Mouse (Mus musculus): ENCODE measurements around the gene Rad50.

Gene Rad50

DNA sequence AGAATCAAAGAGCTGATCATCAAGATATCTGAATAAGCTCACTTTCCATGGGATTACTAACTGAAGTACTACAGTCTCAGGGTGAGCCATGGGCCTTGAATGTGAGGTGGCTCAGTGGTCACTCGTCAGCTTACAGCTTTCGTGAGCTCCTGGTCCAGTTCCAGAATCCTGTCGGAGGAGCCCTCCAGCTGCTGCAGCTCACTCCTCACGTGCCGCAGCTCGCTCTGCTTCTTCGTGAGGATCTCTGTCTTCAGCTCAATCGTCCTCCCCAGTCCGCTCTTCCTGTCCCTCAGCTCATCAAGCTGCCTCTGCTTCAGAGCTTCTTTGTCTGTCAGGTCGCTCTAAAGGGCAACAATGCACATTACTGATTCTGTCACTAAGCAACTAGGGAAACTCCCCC lies 15.1 kb downstream of the Rad50 start:
- peak in 1 of 2 experiments; percentile 14 for DNase-seq

DNA sequence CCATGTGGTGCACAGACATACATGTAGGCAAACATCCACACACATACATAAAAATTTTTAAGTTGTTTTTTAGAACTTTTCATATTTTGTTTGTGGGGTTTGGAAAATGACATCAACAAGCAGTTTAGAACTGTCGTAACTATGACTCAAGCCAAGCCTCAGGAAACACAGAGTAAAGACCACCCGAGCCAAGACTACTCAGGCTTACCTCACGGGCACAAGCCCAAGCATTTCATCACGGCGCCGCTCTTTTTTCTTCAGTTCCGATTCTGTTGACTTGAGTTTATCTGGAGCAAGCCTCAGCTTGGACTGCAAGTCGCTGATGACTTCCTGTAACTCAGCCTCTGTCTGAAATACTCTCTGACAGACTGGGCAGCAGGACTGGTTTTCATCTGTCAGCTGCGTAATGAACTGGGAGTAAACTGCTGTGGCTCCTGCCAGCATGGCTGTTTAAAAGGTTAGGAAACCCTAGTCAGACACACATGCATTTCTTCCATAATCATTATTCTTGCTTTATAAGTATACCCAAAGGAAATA lies 24.1 kb downstream of the Rad50 start:
- no peak for DNase-seq

DNA sequence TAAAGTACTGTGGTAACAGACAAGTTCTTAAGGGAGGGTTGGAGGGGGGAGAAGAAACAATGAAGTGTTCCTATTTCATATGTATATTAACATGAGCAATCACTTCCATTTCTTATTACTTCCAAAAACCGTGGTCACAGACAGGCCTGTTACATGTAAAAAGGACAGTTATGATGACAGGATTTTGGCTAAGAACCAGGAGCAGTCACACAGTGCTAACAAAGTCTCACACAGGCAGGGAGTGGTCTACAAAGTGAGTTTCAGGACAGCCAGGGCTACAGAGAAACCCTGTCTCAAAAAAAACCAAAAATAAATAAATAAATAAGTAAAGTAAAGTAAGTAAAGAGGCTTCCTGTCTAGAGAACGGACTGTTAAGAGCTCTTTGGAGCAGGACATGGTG lies 24.9 kb downstream of the Rad50 start:
- DNase-seq = no peak

GRCm38 (mm10) chr11:53681686-53682085 lies 25.4 kb downstream of the Rad50 start:
- DNase-seq = no peak

- DNase-seq = no peak
These were observed 27.0 kb downstream of the Rad50 start for GRCm38 (mm10) chr11:53680141-53680540.

GRCm38 (mm10) chr11:53671414-53671813 lies 35.7 kb downstream of the Rad50 start:
- DNase-seq = no peak

- no peak for DNase-seq
These were observed 43.0 kb downstream of the Rad50 start for GRCm38 (mm10) chr11:53664091-53664490.

DNA sequence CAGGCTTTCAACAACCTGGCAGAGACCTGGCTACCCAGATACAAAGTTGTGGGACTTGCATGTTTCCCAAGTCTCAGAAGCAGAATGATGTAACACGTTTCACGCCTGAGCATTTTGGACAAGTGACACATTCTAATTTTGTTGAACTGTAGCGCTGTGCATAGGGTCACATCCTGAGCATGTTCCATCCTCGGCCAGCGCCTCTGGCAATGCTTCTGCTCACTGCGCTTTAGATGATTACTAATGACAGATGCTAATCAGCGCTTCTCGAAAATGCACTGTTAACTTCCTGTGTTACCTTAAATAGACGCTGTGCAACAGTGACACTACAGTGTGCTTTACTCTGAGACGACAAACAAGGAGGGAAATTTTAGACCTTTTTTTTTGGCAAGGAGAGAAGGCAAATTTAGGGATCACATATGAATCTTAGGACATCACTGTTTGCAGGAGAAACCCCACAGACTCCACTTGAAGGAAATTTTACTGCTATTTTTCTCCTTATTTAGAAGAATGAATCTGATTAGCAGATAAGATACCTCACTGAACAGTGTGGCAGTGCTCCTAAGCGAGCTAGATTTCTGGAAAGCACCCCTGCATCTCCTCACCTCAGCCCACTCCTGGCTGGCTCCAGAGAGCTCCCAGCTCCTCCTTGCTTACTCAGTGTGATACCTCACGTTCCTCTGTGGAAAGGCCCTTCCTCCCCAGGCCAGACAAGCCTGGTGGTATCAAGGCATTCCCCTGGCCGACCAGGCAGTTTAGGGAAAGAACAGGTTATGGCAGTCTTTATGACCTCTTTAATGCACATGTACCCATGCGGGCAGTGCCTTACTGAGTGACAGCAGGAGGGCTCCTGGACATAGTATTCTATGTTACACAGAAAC lies 44.1 kb downstream of the Rad50 start:
- DNase-seq = peak; percentile 43

DNA sequence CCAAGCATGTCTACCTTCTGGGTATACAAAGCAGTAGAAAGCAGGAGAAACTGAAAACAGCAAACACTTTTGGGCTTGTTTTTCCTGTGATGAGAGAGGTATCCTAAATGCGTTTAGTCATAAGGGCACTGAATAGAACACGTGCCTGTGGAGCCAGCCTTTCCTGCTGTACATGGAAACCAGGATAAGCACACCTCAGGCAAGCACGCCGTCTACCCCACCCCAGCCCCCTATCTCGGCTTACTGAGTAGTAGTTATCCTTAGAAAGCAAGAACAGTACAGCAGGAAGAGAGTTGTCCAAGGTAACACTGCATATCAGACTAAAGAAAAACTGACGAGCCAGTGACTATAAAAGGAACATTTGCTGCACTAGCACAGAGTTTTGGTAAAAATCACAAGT lies 49.3 kb downstream of the Rad50 start:
- no peak for DNase-seq

- no peak for DNase-seq
These were observed 49.7 kb downstream of the Rad50 start for GRCm38 (mm10) chr11:53657381-53657780.

DNA sequence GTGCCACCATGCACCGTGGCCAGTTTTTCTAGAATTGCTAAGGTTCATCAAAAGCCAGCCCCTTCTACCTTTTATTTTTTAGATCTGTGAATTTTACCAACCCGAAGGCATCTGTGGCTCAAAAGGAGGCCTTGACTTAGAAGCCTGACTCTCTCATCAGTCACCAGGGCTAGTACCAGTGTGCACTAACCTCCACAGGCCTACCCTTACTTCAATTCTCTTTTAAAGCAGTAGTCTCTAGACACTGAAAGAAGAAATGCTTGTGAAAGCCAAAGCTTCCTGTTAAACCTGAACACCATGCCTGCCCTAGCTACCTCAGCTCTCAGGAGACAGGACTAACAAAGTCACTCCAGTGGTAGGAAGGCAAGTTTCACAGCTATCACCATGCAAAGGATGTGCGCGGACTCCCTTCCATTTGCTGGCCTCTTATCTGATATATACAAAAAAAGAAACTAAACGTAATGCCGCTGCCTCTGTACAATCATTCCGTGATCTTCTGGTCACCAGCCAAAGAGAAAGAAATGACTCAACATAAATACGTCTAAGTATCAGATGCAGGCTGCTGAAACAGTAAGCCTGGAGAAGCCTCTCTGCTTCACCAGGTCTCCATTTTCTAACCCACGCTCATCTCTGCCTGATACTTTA lies 50.4 kb downstream of the Rad50 start:
- DNase-seq = no peak

DNA sequence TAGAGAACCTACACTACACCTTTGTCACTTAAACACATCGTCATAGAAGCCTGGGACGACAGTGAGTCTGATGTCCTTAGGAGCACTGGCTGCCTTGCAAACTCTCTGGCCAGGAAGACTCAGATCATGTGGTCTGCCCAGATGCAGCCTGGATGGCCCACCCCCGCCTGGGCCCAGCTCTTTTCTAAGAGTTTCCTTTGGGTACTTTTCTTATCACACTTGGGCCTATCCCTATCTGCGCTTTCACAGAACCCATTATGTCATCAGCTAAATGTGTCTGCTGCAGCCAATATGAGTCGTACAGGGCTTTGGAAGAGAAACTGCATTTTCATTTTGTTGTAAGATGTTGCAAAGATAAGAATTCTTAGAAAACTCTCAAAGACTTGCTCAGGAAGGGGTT lies 52.1 kb downstream of the Rad50 start:
- no peak for DNase-seq

GRCm38 (mm10) chr11:53652427-53652826 lies 54.7 kb downstream of the Rad50 start:
- DNase-seq = no peak

DNA sequence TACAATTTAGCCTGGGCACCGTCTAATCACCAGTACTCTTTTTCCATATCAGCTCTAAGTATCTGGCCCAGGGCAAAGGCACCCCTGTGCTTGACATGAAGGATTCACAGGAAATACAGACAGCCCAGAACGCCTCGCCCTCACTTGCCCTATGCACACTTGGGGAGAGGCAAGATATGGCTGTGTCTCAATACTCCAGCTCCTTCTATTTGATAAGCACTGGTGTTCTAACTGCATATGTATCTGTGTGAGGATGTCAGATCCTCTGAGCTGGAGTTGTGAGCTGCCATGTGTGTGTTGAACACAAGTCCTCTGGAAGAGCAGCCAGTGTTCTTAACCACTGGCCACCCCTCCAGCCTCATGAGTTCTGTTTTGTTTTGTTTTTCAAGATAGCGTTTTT lies 55.7 kb downstream of the Rad50 start:
- no peak for DNase-seq

GRCm38 (mm10) chr11:53644017-53644416 lies 63.1 kb downstream of the Rad50 start:
- DNase-seq = no peak

DNA sequence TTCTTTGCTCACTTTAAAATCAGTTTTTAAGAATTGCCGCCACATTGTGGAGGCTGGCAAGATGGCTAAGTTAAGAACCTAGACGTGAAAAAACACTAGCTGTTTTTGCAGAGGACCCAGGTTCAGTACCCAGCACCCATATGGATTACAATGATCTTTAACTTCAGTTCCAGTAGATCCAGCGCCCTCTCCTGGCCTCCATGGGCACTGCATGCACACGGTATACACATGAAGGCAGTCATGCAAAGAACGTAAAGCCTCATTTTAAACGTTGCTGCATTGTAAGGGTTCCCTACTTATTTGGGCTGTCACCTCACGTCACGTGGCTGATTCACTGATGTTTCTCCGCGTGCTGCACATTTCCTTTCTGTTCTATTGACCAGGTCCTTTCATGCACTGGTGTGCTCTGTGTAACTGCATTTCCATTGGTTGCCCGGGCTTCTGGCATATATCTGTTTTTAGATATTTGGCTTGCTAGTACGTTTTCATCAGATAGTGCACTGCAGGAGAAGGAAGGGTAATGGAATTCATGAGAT lies 64.3 kb downstream of the Rad50 start:
- DNase-seq = peak in 1 of 2 experiments; percentile 26

DNA sequence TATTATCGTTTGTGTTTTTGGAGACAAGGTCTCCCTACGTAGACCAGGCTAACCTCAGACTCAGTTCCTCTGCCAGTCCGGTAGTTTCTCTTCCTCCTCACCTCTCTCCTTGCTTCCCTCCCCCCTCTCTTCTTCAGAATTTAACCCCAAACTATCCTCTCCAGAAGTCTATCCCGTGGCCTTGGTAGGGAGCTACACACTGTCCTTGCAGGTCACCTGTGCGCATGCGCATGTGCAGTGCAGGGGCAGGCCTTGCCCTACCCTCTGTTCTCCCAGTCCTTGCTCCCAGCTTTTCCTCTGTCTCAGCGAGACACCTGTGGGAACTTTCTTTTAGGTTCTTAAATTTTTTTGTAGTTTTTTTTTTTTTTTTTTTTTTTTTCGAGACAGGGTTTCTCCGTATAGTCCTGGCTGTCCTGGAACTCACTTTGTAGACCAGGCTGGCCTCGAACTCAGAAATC lies 69.3 kb downstream of the Rad50 start:
- DNase-seq = no peak

DNA sequence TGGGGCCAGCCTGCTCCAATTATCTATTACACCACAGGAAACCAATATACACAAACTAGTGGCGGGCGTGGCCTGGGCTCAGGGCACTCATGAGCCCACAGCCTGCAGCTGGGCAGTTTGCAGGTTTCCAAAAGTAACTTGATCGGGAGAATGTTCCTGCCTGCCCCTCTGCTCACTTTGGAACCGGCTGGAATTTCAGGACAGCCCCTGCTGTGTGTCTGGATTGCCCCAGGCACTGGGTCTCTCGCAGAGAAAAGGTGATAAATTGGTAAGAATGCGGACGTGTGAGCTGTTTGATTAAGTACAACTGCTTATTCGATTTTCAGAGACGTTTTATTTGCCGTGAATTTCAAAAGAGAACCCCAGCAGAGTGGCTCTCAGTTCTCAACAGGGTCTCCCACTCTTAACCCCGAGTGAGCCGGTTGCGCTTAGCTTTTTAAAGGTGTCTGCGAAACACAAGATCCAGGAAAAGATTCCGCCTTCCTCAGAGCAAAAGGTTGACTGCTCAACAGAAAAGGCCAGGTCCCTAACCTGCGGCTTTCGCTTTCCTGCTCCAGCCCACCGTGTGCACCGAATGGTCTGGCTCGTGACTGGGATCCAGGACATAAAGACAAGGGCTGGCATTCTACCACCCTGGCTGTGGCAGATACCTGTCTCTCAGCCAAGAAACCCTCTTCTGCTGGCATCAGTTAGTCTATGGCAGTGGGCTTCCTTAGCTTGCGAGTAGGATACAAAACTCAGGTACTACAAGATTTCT lies 69.9 kb downstream of the Rad50 start:
- DNase-seq = peak in 1 of 2 experiments; percentile 30

DNA sequence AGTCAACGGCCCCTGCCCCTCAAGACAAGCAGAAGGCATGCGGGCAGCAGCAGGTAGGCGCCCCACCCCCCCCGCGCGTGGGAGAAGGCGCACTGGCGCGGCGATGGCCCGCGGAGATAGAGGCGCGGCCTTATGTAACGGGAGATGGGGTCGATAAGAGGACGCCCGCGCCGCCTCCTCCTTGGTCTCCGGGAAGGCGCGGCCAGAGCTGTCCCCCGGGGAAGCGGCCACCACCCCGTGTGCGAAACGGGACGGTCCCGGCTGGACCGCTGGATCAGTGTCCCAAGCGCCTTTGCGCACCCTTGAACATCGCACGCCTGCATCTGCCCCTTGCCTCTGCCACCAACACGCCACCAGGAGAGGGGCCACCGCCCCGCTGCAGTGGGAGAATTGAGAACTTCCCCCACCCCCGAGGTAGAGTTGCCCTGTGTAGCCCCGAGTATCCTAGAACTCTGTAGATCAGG lies 70.9 kb downstream of the Rad50 start:
- DNase-seq = peak in 1 of 2 experiments; percentile 36

DNA sequence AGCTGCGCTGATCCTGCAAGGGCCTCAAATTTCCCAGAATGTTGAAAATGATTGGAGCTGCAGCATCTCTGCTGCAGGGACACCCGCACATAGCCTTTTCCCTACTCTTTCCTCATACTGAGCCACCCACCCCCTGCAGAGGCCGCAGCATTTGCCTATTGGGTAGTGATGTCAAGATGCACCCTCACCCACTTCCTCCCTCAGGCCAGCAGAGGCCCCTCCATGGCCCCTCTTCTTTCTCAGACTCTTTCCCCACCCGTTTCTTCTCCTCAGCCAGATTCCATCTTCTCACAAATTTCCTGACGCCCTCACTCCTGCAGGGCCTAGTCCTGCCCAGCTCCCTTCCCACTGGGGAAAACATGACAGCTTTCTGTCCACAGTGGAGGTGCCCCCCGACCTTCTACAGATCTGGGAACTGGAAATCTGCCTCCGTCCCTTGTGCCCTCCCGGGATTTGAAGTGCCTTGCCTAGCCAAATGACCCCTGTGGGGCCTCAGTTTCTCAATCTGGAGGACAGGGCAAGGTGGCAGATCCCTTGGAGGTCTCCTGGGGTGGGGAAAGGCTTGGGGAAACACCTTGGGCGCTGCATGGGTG lies 71.4 kb downstream of the Rad50 start:
- DNase-seq = no peak

GRCm38 (mm10) chr11:53634556-53634955 lies 72.6 kb downstream of the Rad50 start, which contains the start of gene Il13:
Gene Il13, minus strand, starts transcription at chr11:53634702.
- DNase-seq = no peak

GRCm38 (mm10) chr11:53633644-53634043 lies 73.5 kb downstream of the Rad50 start:
- peak; percentile 66 to 72 for DNase-seq

All from cerebellum, postnatal 14 days (tissue).